Mouse (Mus musculus) CH12.LX (cell line): ENCODE results near the gene Olfr633.

Source experiments
- CTCF ChIP-seq, 2 experiments: IDR thresholded peaks in 1 of 2; conservative IDR thresholded peaks in 1 of 2; 2 replicates each; pipeline ENCODE4 v1.5.1; 2011 to 2012; ENCODE audit warnings: low read depth in 2 of 2, low read length in 2 of 2, improper control_type of control experiment in 1 of 2, inconsistent platforms in 1 of 2, mild to moderate bottlenecking in 1 of 2, moderate library complexity in 1 of 2
- ELF1 ChIP-seq: IDR thresholded peaks from 2 replicates; pipeline ENCODE4 v1.6.1; 2014; ENCODE audit warnings: low read depth, mild to moderate bottlenecking, inconsistent platforms, low read length, improper control_type of control experiment
- IRF4 ChIP-seq: IDR thresholded peaks from 2 replicates; pipeline ENCODE4 v1.6.1; 2014; ENCODE audit warnings: low read depth, mild to moderate bottlenecking, inconsistent platforms, low read length, improper control_type of control experiment
- KAT2A ChIP-seq: IDR thresholded peaks from 2 replicates; pipeline ENCODE4 v1.6.1; 2012; ENCODE audit warnings: low read length, improper control_type of control experiment, inconsistent platforms; ENCODE audit not compliant: insufficient replicate concordance
- MAX ChIP-seq: IDR thresholded peaks from 2 replicates; pipeline ENCODE4 v1.6.1; 2011; ENCODE audit warnings: low read length, improper control_type of control experiment
- MEF2A ChIP-seq: IDR thresholded peaks from 2 replicates; pipeline ENCODE4 v1.6.1; 2014; ENCODE audit warnings: low read depth, mild to moderate bottlenecking, inconsistent platforms, low read length, improper control_type of control experiment, borderline replicate concordance
- MXI1 ChIP-seq: IDR thresholded peaks from 2 replicates; pipeline ENCODE4 v1.6.1; 2011; ENCODE audit warnings: mild to moderate bottlenecking, low read depth, low read length, improper control_type of control experiment
- POLR2A ChIP-seq: IDR thresholded peaks from 2 replicates; pipeline ENCODE4 v1.6.1; 2011; ENCODE audit warnings: low read depth, mild to moderate bottlenecking, improper control_type of control experiment, low read length
- SMC3 ChIP-seq: IDR thresholded peaks from 2 replicates; pipeline ENCODE4 v1.6.1; 2011; ENCODE audit warnings: low read depth, low read length, improper control_type of control experiment
- UBTF ChIP-seq: IDR thresholded peaks from 2 replicates; pipeline ENCODE4 v1.6.1; 2012; ENCODE audit warnings: low read depth, mild to moderate bottlenecking, inconsistent platforms, low read length, improper control_type of control experiment, moderate library complexity
- USF1 ChIP-seq: IDR thresholded peaks from 2 replicates; pipeline ENCODE4 v1.6.1; 2014; ENCODE audit warnings: low read depth, mild to moderate bottlenecking, inconsistent platforms, low read length, improper control_type of control experiment
- ZC3H11A ChIP-seq: IDR thresholded peaks from 2 replicates; pipeline ENCODE4 v1.6.1; 2012; ENCODE audit warnings: low read depth, mild to moderate bottlenecking, inconsistent platforms, low read length, improper control_type of control experiment

DNA sequence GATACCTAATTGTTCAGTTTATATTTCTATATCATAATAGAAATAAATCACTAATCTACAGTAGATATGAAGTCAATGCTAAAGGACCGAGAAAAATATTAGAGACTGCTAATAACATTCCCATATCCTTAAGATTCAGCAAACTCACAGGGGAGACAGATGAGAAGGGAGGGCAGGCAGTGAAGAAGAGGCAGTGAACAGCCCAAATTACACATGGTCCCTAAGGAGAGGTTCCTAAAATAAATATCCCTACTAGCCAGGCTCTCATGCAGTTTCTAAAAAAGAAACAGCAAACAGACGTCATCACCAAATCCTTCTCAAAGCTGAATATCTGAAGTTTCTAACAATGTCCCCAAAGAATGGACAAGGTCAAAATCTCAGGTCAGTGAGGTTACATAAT, 41.0 kb upstream of the Olfr633 start, which contains the start of gene Olfr65:
- TF ChIP-seq ELF1 (no peak), SMC3 (no peak), POLR2A (no peak), CTCF (conservative IDR thresholded peaks at IDR 0.05 in 1 of 2, IDR thresholded peaks at IDR 0.05 in 1 of 2; ENCODE audit: low read depth in 2 of 2, low read length in 2 of 2) (no peak), KAT2A (no peak), ZC3H11A (no peak), MXI1 (no peak), IRF4 (no peak), UBTF (no peak), USF1 (no peak), MEF2A (no peak), MAX (no peak)
